Mouse (Mus musculus): ENCODE data around the gene Hoxb6.

Hoxb6 gene

DNA sequence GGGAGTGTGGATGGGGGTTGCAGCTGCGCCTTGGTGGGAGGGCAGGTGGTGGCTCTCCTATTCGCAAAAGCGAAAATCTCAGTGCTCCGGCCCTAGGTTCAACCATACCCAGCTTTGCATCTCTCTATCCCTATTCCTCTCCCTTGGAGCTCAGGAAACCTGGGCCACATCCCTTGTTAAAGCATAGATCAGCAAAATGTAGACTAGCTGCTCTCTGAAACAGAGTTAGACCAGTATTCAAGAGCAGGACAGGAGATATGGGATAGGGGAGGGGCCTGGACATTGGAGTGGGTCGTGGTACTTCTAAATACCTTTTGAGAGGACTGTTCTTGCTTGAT, 23.0 kb downstream of the Hoxb6 start:
- no peak for DNase-seq (ENCODE audit: extremely low read depth, low read depth)

DNA sequence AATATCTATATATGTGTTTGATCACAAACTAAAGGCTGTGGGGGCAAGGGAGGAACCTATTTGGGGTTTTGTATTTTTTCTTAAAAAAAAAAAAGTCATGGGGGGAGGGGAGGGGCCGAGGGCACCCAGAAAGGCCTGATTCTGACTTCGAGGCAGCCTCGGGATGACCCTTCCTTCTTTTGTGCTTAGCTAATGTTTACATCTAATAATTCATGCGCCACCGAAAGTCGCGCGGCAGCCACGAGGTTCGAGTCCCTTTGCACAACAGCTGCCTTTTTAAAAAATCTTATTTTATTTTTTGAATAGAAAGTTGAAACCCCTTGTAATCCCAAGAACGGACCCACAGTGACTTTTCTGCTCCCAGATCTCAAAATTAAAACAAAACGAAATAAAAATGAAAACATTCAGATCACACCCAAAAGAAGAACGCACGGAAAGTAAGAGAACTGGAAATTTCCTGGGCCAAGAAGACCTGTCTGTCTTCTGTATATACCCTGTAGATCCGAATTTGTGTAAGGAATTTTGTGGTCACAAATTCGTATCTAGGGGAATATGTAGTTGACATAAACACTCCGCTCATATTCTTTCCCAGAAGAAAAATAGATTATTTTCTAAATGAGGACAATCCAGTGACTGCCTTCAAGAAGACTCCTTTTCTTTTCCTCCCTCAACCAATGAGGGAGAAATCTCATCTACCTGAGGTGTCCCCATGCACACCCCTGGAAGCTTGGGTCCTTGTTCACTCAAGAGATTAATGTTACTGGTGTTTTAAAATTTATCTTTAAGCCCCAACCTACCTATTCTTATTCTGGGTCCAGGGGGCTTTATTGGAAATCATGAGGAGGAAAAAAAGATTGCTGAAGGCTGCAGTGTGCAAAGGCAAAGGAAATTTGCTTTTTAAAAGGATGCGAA, 24.7 kb downstream of the Hoxb6 start:
- DNase-seq (ENCODE audit: extremely low read depth, low read depth) = no peak

DNA sequence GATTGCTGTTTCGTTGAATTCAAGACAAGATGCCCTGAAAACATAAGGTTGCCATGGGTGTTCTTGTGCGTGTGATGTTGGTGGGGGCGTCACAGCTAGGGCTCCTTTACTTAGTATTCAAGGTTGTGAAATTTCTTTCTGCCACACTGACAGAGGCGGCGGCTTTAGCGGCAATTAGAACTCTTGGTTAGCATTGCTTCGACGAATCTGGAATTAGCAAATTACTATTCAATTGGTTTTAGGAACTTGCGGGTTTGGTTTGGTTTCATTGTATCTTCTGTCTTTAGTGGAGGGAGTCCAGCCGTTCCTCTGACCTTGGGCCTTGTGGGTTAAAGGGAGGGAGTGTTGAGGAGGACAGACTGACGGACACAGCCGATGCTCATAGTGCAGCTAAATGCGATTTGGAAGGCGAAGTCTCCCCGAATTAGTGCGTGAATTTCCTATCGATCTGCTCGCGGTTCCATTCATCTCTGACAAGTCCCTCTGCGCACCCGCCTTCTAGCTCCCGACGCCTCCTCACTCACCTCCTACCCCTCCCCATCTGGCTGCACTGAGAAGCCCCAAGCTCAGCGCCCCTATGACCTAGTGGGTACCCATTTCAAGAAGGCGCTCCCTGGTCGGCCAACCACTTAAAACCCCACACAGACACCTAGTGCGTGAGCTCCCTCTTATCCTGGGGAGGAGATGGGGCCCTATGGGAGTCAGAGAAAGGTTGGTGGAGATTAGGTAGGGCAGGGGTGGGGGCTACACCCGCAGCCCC, 25.5 kb downstream of the Hoxb6 start, which contains the start of gene Hoxb4:
TSS of gene Hoxb4 (plus strand) at position 660 of the 760 bp plus-strand sequence.
- DNase-seq (ENCODE audit: extremely low read depth, low read depth) = no peak

DNA sequence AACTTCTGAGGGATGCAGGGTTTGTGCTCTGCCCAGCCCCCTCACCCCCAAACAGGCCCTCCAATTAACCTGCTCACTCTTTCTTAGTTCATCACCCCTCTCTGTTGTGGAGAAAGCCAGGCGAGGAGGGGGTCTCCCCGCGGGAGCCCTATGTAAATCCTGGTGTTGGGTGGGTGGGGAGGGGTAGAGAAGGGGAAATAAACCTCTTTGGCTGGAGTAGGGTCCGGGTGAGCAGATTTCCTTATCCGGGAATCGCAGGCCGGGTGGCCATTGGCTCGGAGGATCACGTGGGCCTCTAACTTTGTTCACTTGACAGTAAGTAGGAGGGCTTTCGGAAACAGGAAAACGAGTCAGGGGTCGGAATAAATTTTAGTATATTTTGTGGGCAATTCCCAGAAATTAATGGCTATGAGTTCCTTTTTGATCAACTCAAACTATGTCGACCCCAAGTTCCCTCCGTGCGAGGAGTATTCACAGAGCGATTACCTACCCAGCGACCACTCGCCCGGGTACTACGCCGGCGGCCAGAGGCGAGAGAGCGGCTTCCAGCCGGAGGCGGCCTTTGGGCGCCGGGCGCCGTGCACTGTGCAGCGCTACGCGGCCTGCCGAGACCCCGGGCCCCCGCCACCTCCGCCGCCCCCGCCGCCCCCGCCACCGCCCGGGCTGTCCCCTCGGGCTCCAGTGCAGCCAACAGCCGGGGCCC, 26.2 kb downstream of the Hoxb6 start:
- no peak for DNase-seq (ENCODE audit: extremely low read depth, low read depth)

DNA sequence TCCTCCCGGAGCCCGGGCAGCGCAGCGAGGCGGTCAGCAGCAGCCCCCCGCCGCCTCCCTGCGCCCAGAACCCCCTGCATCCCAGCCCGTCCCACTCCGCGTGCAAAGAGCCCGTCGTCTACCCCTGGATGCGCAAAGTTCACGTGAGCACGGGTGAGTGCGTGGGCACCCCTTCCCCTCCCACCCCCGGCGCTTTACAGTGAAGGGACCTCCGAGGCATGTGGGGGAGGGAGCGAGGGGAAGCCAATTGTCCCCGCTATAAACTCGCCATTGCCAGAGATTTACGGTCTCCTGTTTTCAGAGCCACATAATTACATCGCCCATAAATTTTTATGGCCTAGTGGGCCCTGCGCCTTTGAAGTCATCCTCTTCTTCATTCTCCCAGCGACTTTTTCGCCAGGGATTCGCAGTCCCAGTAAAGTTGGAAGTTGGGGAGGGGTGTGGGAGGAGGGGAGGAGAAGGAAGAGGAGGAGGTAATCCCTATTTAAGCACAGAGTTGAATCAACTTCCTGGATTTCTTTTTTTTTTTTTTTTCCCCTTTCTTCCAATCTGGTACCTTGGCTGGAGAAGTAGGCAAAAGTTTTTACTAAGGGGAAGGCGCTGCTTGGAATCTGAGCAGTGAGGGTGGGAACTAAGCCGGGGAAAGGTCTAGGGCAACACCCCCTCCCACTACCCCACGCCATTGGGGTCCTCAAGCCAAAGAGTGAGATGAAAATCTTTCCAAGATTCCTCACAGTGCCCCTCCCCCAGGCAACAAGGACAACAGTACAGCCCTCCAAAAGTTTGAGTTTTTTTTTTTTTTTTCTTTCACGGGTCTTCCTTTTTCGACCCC, 27.0 kb downstream of the Hoxb6 start:
- no peak for DNase-seq (ENCODE audit: extremely low read depth, low read depth)

DNA sequence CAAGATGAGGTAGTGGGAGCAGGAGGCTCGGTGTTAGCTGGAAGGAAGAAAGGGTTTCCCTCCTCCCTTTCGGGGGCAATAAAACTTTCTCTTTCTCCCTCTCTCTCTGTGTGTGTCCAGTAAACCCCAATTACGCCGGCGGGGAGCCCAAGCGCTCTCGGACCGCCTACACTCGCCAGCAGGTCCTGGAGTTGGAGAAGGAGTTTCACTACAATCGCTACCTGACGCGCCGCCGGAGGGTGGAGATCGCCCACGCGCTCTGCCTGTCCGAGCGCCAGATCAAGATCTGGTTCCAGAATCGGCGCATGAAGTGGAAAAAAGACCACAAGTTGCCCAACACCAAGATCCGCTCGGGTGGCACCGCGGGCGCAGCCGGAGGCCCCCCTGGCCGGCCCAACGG, 27.6 kb downstream of the Hoxb6 start:
- DNase-seq (ENCODE audit: extremely low read depth, low read depth) = no peak

DNA sequence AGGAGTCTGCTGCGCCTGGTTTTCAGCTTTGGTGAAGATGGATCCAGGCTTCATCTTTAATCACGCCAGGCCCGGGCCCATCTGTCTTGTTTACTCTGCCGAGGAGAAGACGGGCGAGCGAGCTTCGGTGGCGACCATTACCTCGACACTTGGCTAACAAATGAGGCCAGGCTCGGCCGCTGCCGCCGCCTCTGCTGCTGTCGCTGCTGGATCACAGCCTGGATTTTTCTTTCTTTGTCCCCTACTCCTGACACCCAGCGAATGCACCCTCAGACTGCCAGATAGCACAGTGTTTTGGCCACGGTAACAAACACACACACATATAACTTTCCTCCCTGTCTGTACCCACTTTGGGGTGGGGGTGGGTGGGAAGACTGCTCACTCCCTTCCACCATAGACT, 28.4 kb downstream of the Hoxb6 start:
- no peak for DNase-seq (ENCODE audit: extremely low read depth, low read depth)

DNA sequence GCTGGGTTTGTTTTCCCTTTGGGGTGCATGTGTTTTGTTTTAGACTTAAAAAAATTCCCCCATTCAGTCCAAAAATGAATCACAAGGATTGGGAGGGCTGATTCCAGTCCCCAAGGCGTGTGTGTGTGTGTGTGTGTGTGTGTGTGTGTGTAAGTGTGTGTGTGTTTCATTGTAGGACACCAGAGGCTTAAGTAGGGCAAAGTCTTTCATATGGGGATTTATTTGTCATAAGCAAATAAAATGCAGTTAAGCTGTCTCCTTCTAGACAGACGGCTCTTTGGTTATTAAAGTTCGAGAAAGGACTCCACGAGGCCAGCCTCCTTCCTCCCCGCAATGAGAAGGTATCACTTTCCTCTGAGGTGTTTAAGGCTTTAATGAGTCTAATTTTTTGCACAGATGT, 29.6 kb downstream of the Hoxb6 start:
- DNase-seq (ENCODE audit: extremely low read depth, low read depth) = no peak

DNA sequence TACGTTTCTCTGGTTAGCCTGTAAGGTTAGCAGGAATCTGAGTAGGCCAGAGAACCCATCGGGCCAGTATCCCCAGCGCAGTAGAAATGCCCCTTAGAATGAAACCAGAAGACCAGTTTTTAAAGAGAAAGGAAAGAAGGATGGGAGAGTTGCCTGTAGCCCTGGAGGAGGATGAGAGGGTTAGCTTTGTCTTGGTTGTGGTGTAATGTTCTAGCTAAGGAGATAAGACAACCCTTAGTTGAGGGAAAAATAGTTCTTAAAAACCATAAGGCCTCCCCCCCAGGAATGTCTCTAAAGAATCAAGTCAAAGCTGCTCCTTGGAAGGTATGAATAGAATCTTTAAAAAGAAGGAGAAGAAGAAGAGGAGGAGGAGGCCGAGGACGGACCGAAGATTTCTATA, 30.5 kb downstream of the Hoxb6 start:
- no peak for DNase-seq (ENCODE audit: extremely low read depth, low read depth)

DNA sequence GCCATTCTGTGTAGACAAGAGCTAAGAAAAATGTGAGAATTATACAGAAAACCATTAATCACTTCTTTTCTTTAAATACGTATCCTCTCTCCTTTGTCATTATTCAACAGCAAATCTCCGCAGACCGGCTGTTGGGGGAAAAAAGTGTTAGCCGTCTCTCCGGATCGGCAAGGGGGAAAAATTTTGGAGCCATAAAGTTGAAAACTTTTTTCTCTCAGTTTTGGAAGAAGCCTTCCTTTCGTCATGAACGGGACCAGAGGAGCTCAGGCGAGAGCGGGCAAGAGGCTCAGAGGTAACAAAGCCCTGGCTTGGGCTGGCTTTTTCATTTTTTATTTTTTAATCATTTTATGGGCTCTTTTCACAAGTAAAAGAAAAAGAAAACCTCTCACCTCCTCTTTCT, 30.9 kb downstream of the Hoxb6 start, which contains the start of gene Hoxb3:
TSS of gene Hoxb3 (plus strand) at position 173 of the 400 bp plus-strand sequence.
- no peak for DNase-seq (ENCODE audit: extremely low read depth, low read depth)

DNA sequence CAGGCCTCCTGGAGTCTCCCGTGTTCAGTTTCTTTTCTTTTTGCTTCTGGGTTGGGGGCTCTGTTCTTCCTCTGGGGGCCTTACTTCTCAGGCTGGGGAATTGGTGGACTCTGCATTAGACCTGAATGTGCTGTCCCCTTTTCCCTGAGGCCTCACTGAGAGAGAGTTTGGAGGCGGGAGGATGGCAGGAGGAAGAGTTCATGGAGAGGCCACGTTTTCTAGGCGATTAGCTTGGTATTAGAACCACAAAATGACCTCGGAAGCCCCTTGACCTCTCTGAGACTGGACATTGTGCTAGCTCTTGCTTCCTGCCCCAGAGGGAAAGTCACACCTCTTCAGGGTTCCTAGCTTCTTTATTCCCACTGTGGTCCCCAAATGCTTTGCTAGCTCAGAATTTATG, 31.8 kb downstream of the Hoxb6 start:
- no peak for DNase-seq (ENCODE audit: extremely low read depth, low read depth)

DNA sequence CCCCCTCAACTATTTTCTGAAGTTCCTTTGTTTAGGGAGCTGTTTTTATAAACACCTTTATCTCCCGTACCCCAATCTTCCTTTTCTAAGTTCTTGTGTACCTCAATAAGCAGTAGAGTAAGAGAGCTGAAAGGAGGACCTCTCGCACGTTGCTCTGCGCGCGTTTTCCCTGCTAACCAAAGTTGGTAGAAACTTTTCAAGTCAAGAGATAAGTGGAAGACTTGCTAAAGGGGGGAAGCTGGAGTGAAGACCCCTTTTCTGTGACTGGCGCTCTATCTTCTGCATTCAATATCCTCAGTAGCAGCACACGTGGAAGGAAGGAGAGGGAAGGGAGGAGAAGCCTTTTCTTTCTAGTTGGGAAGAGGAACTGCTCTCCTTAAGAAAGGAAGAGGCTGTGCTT, 32.7 kb downstream of the Hoxb6 start:
- DNase-seq (ENCODE audit: extremely low read depth, low read depth) = no peak

DNA sequence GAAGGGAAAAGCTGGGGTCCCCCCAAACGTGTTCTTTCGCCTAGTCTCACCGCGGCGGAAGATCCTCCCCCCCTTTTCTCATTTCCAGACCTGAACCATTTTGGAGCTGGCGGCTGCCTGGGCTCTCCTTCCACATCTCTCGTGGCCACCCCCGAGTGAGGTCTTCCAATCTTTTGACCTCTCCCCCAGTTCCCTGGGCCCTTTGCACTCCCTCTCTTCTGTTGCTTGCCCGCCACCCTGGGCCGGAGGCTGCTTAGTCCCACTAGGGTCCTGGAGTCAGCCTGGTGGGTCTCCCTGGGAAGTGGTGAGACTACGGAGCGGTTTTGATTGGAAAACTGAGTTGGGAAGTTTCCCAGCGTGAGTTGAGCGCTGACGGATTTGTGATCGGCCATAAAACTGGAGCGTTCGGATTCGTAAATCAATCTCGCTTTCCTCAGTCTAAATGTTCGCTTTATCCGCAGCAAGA, 33.5 kb downstream of the Hoxb6 start:
- DNase-seq (ENCODE audit: extremely low read depth, low read depth) = no peak

DNA sequence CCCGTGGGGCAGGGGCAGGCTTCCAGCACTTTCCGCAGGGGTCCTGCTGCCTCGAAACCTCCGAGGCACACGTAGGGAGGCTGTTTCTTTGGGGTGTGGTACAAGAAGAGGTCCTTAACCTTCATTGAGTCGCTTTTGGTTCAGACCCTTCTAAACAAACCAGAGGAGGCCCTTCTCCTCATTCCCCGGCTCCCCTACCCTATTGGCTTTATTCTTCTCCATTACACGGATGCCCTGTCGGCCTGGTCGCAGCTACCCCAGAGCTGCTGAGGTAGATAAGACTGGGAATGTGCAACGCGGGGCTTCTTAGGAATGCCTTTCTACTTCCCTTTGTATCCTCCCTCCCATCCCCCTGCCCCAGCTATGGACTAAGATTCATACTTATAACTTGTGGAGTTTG, 34.4 kb downstream of the Hoxb6 start:
- no peak for DNase-seq (ENCODE audit: extremely low read depth, low read depth)

DNA sequence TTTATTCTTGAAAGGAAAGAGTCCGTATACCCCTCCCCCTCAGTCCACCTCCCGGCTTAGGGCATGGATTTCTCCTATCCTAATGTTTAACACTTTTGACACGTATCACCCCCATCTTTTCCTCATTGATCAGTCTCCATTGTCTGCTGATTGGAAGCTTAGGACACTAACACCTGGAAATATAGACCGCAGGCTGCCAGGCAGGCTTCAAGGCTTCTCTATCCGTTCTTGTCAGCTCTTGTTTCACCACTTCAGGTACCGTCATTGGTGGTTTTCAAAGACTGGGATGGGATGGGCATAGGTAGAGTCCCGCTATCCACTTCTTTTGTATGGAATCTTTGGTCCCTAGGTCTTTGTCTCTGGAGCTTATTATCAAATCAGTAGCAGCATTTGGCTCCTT, 34.8 kb downstream of the Hoxb6 start:
- DNase-seq (ENCODE audit: extremely low read depth, low read depth) = no peak

DNA sequence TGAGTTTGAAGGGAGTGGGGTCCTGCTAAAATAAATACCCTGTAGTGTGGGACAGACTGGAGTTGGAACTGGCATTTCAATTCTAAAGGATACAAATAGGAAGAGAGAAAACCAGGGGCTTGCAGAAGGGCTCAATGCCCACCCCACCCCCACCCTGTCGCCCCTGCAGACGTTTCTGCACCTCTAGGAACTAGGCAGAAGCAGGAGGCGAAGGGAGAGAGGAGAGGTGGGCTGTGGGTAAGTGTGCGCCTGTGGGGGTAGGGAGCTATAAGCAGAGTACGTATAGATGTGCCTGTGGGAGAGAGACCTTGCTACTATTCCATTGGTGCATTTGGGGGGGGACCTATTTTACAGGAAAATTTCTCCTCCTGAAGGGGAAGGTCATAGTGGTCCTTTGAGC, 35.5 kb downstream of the Hoxb6 start:
- no peak for DNase-seq (ENCODE audit: extremely low read depth, low read depth)

DNA sequence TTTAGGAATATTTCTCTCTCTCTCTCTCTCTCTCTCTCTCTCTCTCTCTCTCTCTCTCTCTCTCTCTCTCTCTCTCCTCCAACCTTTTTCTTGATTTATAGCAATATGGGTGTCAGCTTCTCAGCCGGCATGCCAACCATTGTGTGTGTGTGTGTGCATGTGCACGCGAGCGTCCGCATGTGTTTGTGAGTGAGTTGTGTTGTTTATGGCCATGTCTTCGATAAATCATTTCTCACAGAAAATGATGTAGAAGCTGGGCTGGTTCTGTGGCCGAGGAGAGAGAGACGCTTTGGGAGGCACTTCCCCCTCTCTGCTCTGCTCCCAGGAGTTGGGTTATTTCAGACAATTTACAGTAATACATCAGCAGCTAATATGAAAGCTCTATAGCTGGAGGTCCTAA, 36.3 kb downstream of the Hoxb6 start:
- DNase-seq (ENCODE audit: extremely low read depth, low read depth) = no peak

DNA sequence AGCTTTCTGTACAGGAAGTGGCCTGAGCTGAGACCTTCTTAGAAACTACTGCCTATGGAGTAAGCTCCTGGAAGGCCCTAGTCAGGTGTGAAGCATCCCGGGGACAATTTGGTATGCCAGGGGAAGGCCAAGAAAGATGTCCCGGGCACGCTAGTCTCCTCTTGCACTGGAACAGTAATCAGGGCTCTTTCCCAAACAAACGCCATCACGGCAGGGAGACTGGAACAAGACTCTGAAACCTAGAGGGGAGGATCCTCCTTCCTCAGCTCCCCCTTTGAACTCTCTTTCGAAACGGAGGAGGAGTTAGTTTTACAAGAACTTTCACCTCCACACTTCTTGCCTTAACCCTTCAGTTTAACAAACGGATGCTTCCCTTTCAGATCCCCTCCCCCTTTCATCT, 39.8 kb downstream of the Hoxb6 start:
- DNase-seq (ENCODE audit: extremely low read depth, low read depth) = no peak

DNA sequence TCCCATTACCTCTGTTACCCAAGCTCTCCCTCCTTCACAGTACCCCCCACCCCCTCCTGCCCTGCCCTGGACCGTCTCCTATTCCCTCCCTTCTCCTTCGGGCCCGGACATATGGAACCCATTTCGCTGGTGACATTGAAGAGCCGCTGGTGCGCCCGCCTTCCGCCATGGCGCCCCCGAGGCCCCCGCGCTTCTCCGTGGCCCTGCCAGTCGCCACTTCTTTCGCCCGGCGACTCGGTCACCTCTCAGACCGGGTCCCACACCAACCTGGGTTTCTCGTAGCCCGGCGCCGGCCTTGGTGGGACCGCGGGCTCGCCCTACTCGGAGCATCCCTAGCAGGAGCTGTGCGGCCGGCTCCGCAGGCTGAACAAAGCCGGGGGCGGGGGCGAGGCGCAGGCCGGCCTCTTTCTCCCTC, 40.3 kb downstream of the Hoxb6 start:
- DNase-seq (ENCODE audit: extremely low read depth, low read depth) = no peak

DNA sequence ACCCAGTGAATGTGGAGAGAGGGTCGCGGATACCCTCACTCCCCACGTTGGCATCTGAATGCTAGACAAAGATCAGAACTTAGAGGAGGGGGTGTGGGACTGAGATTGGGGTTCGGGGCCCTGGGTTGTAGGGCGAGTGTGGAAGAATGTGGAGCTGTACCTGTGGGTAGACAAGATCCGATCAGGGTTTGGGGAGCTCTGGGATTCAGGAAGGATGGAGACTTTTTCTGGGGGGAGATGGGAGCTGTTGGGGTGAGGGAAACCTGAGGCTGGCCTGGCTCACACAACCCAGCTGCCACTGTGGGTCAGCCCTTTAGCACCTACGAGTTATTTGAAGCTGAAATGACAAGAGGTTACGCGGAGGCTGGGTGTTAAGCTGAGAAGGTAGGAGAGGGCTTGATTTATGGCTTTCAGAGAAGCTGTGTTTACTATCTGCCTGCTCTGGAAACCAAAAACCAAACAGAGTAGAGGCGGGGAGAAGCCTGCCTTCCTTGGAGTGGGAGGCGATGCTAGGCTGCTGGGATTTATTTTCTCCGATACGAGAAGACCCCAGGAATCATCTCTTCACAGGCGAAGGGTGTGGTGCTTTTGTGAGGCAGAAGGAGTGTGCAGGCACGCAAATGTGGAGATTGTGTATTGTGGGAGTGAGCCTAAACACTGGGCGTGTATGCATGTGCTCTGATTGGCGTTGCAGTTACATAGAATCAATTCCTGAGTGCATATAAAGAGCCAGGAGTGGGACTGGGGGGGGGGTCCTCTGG, 41.1 kb downstream of the Hoxb6 start:
- no peak for DNase-seq (ENCODE audit: extremely low read depth, low read depth)

Data from MEL-GATA-1-ER (cell line).